Mouse (Mus musculus) heart, embryonic 12.5 days (tissue): ENCODE measurements around the gene Col24a1. TPM values are rescaled to one million over a fixed set of nuclear protein-coding genes. Genes with fewer than 3 reads are reported as not detected.

ENCODE experiments used
- ATAC-seq: fragments of 200-750 bp; cut with Nextera tagmentation; 2 replicates; pipeline ENCODE4 v1.8.0; 2017; ENCODE audit warnings: moderate TSS enrichment, moderate library complexity; ENCODE audit not compliant: insufficient number of reproducible peaks, low FRiP score
- H3K27ac ChIP-seq: fragments of 300-500 bp; sonication (generic); 2 replicates; pipeline ENCODE4 v1.5.1; 2016; ENCODE audit warnings: mild to moderate bottlenecking, moderate library complexity; ENCODE audit not compliant: poor library complexity, severe bottlenecking
- H3K27me3 ChIP-seq: fragments of 300-500 bp; sonication (generic); replicated peaks from 2 replicates; pipeline ENCODE4 v1.6.1; 2016; ENCODE audit warnings: mild to moderate bottlenecking, moderate library complexity
- H3K36me3 ChIP-seq: fragments of 300-500 bp; sonication (generic); 2 replicates; pipeline ENCODE4 v1.6.1; 2016; ENCODE audit warnings: mild to moderate bottlenecking, moderate library complexity
- H3K4me1 ChIP-seq: fragments of 300-500 bp; sonication (generic); replicated peaks from 2 replicates; pipeline ENCODE4 v1.6.1; 2016; ENCODE audit warnings: mild to moderate bottlenecking
- H3K4me2 ChIP-seq: fragments of 300-500 bp; sonication (generic); 2 replicates; pipeline ENCODE4 v1.6.1; 2016; ENCODE audit warnings: mild to moderate bottlenecking, moderate library complexity
- H3K4me3 ChIP-seq: fragments of 300-500 bp; sonication (generic); 2 replicates; pipeline ENCODE4 v1.5.1; 2016; ENCODE audit warnings: mild to moderate bottlenecking
- H3K9ac ChIP-seq: fragments of 300-500 bp; sonication (generic); 2 replicates; pipeline ENCODE4 v1.6.1; 2016; ENCODE audit warnings: mild to moderate bottlenecking, moderate library complexity
- H3K9me3 ChIP-seq: fragments of 300-500 bp; sonication (generic); replicated peaks from 2 replicates; pipeline ENCODE4 v1.6.1; 2016; ENCODE audit warnings: mild to moderate bottlenecking, moderate library complexity
- WGBS: fragments of 180-500 bp; shearing (Covaris S2); methylation state at CpG from one replicate; pipeline ENCODE4 v1.1.7; 2016; 5-methylcytosine and 5-hydroxymethylcytosine counted together
- polyA plus RNA-seq: library from polyadenylated mRNA; unstranded; fragments of >200 nt; fragmentation: Nextera tagmentation; extraction: Ambion mirVana; gene quantifications from 2 replicates; pipeline ENCODE4 v1.2.1, GENCODE M21; 2016

Col24a1 gene
- polyA plus RNA-seq, 1 experiment from 2014 or later: 0.80 TPM

DNA sequence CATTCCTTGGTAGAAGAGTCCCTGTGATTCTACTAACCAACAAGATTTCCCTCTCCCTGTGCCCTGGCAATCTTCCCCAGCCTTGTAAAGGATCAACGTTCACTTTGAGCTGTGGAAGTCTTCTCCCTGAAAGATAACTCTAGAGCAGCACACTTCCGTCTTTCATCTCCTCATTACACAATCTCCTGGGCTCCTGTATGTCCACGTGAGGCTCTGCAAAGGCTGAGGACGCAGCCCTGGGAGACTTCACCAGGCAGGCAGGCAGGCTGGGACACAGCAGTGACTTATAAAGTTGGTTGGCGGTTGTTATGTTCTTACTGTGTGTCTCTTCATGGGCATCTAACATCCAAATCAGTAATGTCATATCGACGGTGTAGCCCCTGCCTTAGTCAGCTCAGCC lies 170.1 kb downstream of the Col24a1 start:
- H3K36me3 ChIP-seq: no peaks in the 10 kb centered on the region
- H3K4me2 ChIP-seq: no peak overlapping the region
- no peak for ATAC-seq
- H3K27ac ChIP-seq: no peak overlapping the region
- H3K4me1 ChIP-seq: peaks cover 14% of the 10 kb centered on the region
- no peak overlapping the region for H3K4me3 ChIP-seq
- no peak overlapping the region for H3K9ac ChIP-seq
- peaks cover 55% of the 10 kb centered on the region for H3K27me3 ChIP-seq
- no peaks in the 10 kb centered on the region for H3K9me3 ChIP-seq
- WGBS: 31% methylated on average over 7 of the region's 7 CpGs

DNA sequence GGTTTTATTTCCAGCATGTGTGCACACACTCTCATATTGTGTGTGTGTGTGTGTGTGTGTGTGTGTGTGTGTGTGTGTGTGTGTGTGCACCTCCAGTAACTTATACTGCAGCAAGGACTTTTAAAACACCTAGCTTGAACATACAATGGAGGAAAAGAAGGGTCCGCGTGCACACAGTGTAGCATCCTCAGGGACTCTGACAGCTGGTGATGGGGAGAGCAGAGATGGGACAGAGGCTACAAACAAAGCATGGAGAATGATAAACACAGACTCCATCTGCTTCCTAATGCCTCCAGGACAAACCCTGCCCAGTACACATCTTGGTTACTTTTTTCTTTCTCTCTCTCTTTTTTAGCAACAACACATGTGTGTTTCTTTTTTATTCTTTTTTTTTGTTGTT lies 171.5 kb downstream of the Col24a1 start:
- Histone ChIP-seq H3K9ac (no peak overlapping the region), H3K27me3 (peaks cover 56% of the 10 kb centered on the region), H3K4me2 (no peak overlapping the region), H3K4me3 (no peak overlapping the region), H3K36me3 (no peaks in the 10 kb centered on the region), H3K27ac (no peak overlapping the region), H3K4me1 (peaks cover 14% of the 10 kb centered on the region), H3K9me3 (no peaks in the 10 kb centered on the region)
- 88% methylated on average over 2 of the region's 2 CpGs for WGBS
- ATAC-seq: no peak

DNA sequence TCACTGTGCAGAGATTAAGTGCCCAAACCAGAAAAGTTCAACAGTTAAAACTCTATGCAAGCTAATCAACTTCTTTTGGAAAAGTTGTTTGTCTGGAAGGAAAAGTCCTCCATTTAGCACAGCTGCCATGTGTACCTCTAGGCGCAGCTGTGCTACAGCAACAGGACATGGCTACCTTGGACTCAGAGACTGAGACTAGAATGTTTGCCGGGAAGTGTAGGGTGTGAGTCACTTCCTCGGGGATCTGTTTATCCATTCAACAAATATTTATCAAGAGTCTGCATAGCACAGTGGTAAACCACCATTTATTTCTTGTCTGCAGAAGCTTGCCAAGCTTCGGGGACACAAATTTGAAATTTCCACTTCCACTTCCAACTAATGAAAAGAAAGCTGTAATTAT lies 178.8 kb downstream of the Col24a1 start:
- no peak overlapping the region for H3K27ac ChIP-seq
- no peaks in the 10 kb centered on the region for H3K9me3 ChIP-seq
- 58% methylated on average over 4 of the region's 4 CpGs for WGBS

DNA sequence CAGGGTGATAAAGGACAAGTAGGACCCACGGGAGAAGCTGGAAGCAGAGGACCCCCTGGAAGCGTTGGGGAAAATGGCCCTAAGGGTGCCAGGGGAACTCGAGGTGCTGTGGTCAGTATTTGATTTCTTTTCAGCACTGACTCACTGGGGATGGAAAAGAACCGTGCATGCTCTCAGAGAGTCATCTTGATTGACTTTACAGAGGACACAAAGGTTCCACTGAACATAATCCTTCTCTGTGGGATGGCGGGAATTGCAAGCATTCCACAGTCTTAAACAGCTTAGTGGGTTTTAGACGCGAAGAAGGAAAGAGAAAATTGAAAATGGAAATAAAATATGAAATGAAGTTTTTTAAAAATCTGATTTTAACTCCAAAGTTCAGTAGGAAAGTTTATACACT lies 181.9 kb downstream of the Col24a1 start:
- Histone ChIP-seq H3K36me3 (no peaks in the 10 kb centered on the region), H3K4me3 (no peak overlapping the region), H3K9ac (no peak overlapping the region), H3K9me3 (no peaks in the 10 kb centered on the region), H3K27me3 (0 out of 2 replicates have a peak, but pooled peaks cover 3% of the 10 kb centered on the region), H3K4me1 (0 out of 2 replicates have a peak, but pooled peaks cover 9% of the 10 kb centered on the region), H3K4me2 (no peak overlapping the region), H3K27ac (no peak overlapping the region)
- ATAC-seq: no peak
- WGBS: 54% methylated on average over 7 of the region's 7 CpGs

More for the DNA sequence above, 178.8 kb downstream of the Col24a1 start:
- no peaks in the 10 kb centered on the region for H3K36me3 ChIP-seq
- no peak overlapping the region for H3K4me2 ChIP-seq
- 0 out of 2 replicates have a peak, but pooled peaks cover 9% of the 10 kb centered on the region for H3K4me1 ChIP-seq
- H3K9ac ChIP-seq: no peak overlapping the region
- no peak overlapping the region for H3K4me3 ChIP-seq
- peaks cover 19% of the 10 kb centered on the region for H3K27me3 ChIP-seq
- no peak for ATAC-seq

DNA sequence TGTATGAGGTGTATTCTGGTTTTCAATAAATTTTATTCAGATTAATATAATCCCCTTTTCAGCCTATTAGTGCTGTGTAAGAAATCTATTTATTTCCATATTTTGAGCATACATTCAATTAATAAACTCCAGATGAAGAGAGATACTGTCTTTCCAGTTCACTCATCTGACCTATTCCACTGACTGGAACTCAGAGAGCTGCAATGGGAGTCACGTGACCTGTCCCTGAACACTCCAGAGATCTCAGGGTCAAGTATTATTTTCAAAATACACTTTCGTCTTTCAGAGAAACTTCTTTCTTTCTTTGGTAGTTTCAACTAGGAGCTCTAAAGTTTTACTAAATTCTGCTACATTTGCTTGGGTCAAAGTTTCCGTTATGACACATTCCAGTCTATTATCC lies 184.4 kb downstream of the Col24a1 start:
- Histone ChIP-seq H3K27me3 (no peaks in the 10 kb centered on the region), H3K27ac (no peak overlapping the region), H3K36me3 (no peaks in the 10 kb centered on the region), H3K4me3 (no peak overlapping the region), H3K9me3 (no peaks in the 10 kb centered on the region), H3K4me1 (0 out of 2 replicates have a peak, but pooled peaks cover 9% of the 10 kb centered on the region), H3K4me2 (no peak overlapping the region), H3K9ac (no peak overlapping the region)
- WGBS: 73% methylated on average over 3 of the region's 3 CpGs
- no peak for ATAC-seq

DNA sequence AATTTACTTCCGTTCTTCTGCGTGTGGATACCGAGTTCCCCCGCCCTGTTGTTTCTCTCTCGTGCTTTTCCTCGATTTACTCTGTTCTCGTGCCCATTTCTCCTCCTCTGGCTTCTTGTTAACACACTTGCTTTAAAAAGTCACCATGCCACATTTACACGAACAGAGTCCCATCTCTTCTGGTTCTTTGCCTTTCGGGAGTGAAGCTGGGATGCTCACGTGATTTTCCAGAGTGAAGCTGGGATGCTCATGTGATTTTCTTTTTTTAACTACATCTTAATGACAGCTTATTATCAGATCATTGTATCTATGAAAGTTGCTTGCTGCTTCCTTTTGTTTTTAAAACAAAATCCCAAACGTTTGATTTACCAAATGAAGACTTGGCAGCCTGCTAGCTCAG lies 184.8 kb downstream of the Col24a1 start:
- 71% methylated on average over 11 of the region's 11 CpGs for WGBS

DNA sequence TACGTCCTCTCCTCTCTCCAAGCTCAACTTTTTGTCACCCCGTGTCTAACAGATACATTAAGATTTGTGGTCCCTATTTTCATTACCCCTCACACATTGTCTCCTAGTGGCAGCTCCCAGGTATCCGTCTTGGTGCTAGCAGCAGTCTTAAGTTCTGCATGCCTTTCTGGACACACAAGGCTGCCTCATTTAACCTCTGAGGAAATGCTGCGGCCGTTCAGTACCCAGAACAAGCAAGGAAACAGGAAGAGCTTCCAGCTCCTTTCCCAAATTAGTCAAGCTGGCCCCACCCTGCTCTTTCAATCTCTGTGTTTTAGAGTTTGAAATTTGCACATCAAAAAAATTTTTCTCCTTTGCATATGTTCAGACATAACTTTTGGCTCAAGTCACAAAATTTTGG lies 186.2 kb downstream of the Col24a1 start:
- no peak for ATAC-seq
- H3K36me3 ChIP-seq: no peaks in the 10 kb centered on the region
- 46% methylated on average over 5 of the region's 5 CpGs for WGBS

More for the DNA sequence above, 184.8 kb downstream of the Col24a1 start:
- Histone ChIP-seq H3K27ac (no peak overlapping the region), H3K9me3 (no peaks in the 10 kb centered on the region), H3K9ac (no peak overlapping the region), H3K4me1 (0 out of 2 replicates have a peak, but pooled peaks cover 9% of the 10 kb centered on the region), H3K4me2 (no peak overlapping the region), H3K4me3 (no peak overlapping the region), H3K36me3 (no peaks in the 10 kb centered on the region), H3K27me3 (no peaks in the 10 kb centered on the region)
- ATAC-seq: no peak

DNA sequence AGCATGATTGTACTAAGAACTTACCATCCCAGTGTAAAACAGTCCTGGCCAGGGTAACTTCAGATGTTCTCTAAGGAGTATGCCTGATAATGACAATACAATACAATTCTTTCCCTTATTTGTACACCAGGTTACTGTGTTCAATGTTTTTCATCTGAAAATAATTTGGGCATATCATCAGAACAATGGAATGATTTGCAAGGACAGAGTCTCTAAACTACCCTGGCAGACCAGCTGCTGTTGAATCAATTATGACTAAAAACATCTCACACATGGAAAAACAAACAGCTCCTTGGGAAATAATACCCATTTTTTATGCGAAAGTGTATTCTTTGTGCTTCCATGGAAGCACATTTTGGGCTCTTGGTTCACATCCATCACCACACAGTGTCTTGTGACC lies 198.0 kb downstream of the Col24a1 start:
- Histone ChIP-seq H3K36me3 (no peaks in the 10 kb centered on the region), H3K9me3 (no peaks in the 10 kb centered on the region), H3K27me3 (0 out of 2 replicates have a peak, but pooled peaks cover 3% of the 10 kb centered on the region), H3K27ac (no peak overlapping the region), H3K4me3 (no peak overlapping the region), H3K4me1 (no peaks in the 10 kb centered on the region), H3K4me2 (no peak overlapping the region), H3K9ac (no peak overlapping the region)
- WGBS: 73% methylated on average over 1 of the region's 1 CpGs
- ATAC-seq: no peak

More for the DNA sequence above, 186.2 kb downstream of the Col24a1 start:
- no peak overlapping the region for H3K9ac ChIP-seq
- no peak overlapping the region for H3K4me3 ChIP-seq
- H3K4me2 ChIP-seq: no peak overlapping the region
- no peaks in the 10 kb centered on the region for H3K27me3 ChIP-seq
- H3K27ac ChIP-seq: no peak overlapping the region
- H3K9me3 ChIP-seq: no peaks in the 10 kb centered on the region
- H3K4me1 ChIP-seq: 0 out of 2 replicates have a peak, but pooled peaks cover 9% of the 10 kb centered on the region

DNA sequence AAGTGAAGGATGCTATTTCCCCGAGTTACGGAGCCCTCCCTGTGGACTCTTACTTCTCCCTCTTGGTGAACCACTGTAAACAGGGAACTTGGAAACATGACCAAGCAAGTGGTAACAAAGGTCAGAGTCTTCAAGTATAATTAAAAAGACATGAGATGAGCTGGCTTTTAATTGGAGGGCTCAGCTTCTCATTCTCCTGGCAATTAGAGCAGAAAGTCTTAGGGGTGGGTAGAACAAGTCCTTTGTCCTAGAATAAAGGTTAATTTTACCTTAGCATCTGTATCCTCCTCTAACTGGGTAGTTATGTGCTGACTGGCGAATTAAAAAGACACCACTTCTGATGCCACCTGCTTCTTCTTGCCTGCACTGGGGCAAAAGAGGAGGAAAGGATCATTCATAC lies 199.1 kb downstream of the Col24a1 start:
- Histone ChIP-seq H3K9me3 (no peaks in the 10 kb centered on the region), H3K27ac (no peak overlapping the region), H3K36me3 (no peaks in the 10 kb centered on the region), H3K27me3 (no peaks in the 10 kb centered on the region), H3K4me3 (no peak overlapping the region), H3K9ac (no peak overlapping the region), H3K4me2 (no peak overlapping the region), H3K4me1 (no peaks in the 10 kb centered on the region)
- 80% methylated on average over 3 of the region's 3 CpGs for WGBS
- no peak for ATAC-seq

DNA sequence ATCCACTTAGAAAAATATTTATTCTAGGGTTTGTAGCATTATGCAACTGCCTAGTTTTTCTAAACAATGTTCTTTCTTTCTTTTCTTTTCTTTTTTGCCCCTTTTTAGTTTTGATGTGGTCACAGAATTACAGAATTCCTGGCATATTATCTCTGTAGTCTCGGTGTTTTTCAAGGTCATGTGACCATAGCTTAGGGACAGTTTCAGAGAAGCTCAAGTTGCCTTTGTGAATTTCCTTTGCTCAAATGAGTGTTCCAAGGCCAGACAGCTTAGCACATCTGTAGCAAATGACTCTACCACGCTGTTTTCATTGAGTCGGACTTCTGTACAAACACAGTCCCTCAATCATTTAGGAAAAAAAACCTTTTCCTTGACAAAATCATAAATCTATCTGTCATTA lies 205.9 kb downstream of the Col24a1 start:
- no peak overlapping the region for H3K4me2 ChIP-seq
- WGBS: 68% methylated on average over 3 of the region's 3 CpGs
- no peaks in the 10 kb centered on the region for H3K36me3 ChIP-seq
- ATAC-seq: no peak
- H3K4me1 ChIP-seq: no peaks in the 10 kb centered on the region
- no peak overlapping the region for H3K9ac ChIP-seq
- H3K27me3 ChIP-seq: no peaks in the 10 kb centered on the region
- no peak overlapping the region for H3K4me3 ChIP-seq
- no peak overlapping the region for H3K27ac ChIP-seq
- no peaks in the 10 kb centered on the region for H3K9me3 ChIP-seq

DNA sequence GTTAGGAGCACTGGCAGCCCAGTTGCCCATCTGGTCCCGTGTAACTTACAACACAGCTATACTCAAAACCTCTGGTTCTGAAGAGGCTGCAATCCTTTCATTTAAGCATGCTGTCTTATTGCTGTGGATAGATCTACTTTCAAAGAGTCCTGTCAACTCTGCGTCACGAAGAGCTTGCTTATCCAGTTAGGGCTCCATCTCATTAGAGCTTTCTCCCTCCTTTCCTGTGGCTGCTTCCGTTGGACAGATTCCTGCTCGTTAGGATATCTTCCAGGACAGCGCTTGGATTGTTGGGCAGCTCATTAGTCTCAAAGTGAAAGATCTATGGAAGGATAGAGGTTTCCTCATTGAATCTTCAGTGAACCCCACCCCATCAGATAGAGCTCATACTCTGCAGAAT lies 206.6 kb downstream of the Col24a1 start:
- no peaks in the 10 kb centered on the region for H3K4me1 ChIP-seq
- no peak overlapping the region for H3K27ac ChIP-seq
- H3K36me3 ChIP-seq: no peaks in the 10 kb centered on the region
- H3K27me3 ChIP-seq: no peaks in the 10 kb centered on the region
- ATAC-seq: no peak
- H3K9me3 ChIP-seq: no peaks in the 10 kb centered on the region
- 68% methylated on average over 6 of the region's 6 CpGs for whole genome bisulfite sequencing
- no peak overlapping the region for H3K4me2 ChIP-seq
- H3K9ac ChIP-seq: no peak overlapping the region
- no peak overlapping the region for H3K4me3 ChIP-seq

DNA sequence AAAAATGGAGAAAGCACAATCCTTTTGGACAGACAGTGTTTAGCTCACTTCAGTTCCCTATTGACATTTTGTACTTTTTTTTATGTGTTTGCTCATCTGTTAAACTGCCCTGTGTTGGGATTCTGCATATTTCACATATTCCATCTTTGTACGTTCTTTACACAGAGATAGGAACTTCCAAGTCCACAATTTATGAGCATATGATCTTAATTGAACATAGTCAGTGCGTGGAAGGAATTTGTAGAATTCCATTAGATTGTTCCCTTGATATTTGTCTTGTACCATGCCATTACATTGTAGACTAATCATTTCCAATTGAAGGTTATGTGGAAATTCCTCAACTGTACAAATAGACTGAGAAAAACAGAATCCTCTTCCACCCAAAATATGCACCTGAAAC lies 212.6 kb downstream of the Col24a1 start:
- no peak overlapping the region for H3K27ac ChIP-seq
- H3K9me3 ChIP-seq: no peaks in the 10 kb centered on the region
- no peak overlapping the region for H3K4me3 ChIP-seq
- no peaks in the 10 kb centered on the region for H3K36me3 ChIP-seq
- WGBS: 71% methylated on average over 2 of the region's 2 CpGs
- no peak overlapping the region for H3K4me2 ChIP-seq
- ATAC-seq: no peak
- H3K4me1 ChIP-seq: no peaks in the 10 kb centered on the region
- H3K9ac ChIP-seq: no peak overlapping the region
- H3K27me3 ChIP-seq: no peaks in the 10 kb centered on the region
